Mouse (Mus musculus): ENCODE data around the gene Gga2.

Gene Gga2

GRCm38 (mm10) chr7:121936861-121937630, 84.0 kb downstream of the Gga2 start:
- DNase-seq (ENCODE audit: low spot score), result peak; percentile 15
